23 mouse cellular contexts compared by ENCODE assay signal in the genomic region with DNA sequence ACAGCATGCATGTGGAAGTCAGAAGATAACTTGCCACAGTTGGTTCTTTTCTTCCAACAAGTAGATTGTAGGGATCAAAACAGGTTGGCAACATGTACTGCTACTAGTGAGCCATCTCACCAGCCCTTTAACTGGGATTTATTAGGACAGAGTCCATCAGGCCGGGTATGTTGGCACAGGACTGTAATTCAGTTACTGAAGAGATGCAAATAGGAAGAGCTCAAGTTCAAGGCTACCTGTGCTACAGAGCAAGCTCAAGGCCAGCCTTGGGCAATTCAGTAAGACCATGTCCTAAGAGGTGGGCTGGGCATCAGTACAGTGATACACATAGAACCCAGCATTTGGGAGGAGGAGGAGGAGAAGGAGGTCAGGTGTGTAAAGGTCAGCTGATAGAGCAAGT. TPM values are rescaled to one million over a fixed set of nuclear protein-coding genes. Genes with fewer than 3 reads are reported as not detected.
DNase-seq lines count a peak whose midpoint lies in the region; ATAC-seq and TF ChIP-seq lines count a peak whose summit lies in the region.
"Had no signal": no experiment of that assay in that cellular context is flagged by ENCODE, and none has a peak within 500 bp of the region (broad histone marks: within the 10 kb centered on the region; RNA-seq: fewer than 3 reads in every experiment).

No protein-coding gene starts in this region.

- H3K36me3 ChIP-seq in liver, adult 2 months (ENCODE audit: control insufficient read depth, insufficient read depth, low read length), result peaks cover 43% of the 10 kb centered on the region
- H3K36me3 ChIP-seq in liver, embryonic 11.5 days (ENCODE audit: control insufficient read depth, insufficient read depth, low read length), result peaks cover 14% of the 10 kb centered on the region; the same call in 1 of the 2 replicates

- no peaks in the 10 kb centered on the region for H3K27me3 ChIP-seq in liver, adult 2 months (ENCODE audit: control insufficient read depth, insufficient read depth, low read length)
- no peaks in the 10 kb centered on the region for H3K27me3 ChIP-seq in liver, embryonic 11.5 days (replicated peaks; ENCODE audit: control insufficient read depth, insufficient read depth, low read length)
- H3K27me3 ChIP-seq: embryonic facial prominence, embryonic 13.5 days; embryonic facial prominence, embryonic 15.5 days; forebrain, embryonic 12.5 days had no signal

- no peak overlapping the region for H3K4me3 ChIP-seq in liver, adult 2 months (ENCODE audit: insufficient read depth, low read depth, low read length)
- no peak overlapping the region for H3K4me3 ChIP-seq in liver, embryonic 11.5 days (ENCODE audit: low read depth, low read length)
- H3K4me3 ChIP-seq: embryonic facial prominence, embryonic 13.5 days; embryonic facial prominence, embryonic 15.5 days; erythroblast, embryonic 14.5 days; forebrain, embryonic 10.5 days; forebrain, embryonic 12.5 days had no signal

- DNase-seq in adrenal gland, adult 2 months, result peak; percentile 32
- DNase-seq in adrenal gland, postnatal 10 days, result no peak
- DNase-seq in adrenal gland, postnatal 14 days, result peak; percentile 14
- no peak for DNase-seq in adrenal gland, adult 18-20 months (ENCODE audit: low spot score in 2 of 2)
- DNase-seq in liver, adult 2 months (ENCODE audit: extremely low read depth, low read depth, low spot score), result peak; percentile 76
- DNase-seq in liver, embryonic 11.5 days (ENCODE audit: low spot score), result no peak
- DNase-seq: cerebellum, adult 11 months; cerebellum, adult 18-20 months; cerebellum, adult 8-10 months; cerebellum, adult 9-11 months; cerebellum, postnatal 14 days; cerebellum, postnatal 36 days; embryo, embryonic 11 days had no signal

- peaks cover 14% of the 10 kb centered on the region for H3K4me1 ChIP-seq in liver, adult 2 months (ENCODE audit: control insufficient read depth, insufficient read depth, low read length)
- no peaks in the 10 kb centered on the region for H3K4me1 ChIP-seq in liver, embryonic 11.5 days (replicated peaks; ENCODE audit: control insufficient read depth, insufficient read depth, low read length)
- H3K4me1 ChIP-seq: embryonic facial prominence, embryonic 13.5 days; embryonic facial prominence, embryonic 15.5 days; forebrain, embryonic 10.5 days; forebrain, embryonic 12.5 days had no signal

- no peak overlapping the region for H3K27ac ChIP-seq in liver, adult 2 months (replicated peaks; ENCODE audit: insufficient read depth, low read depth, low read length)
- H3K27ac ChIP-seq in liver, embryonic 11.5 days (ENCODE audit: low read depth, low read length), result no peak overlapping the region
- H3K27ac ChIP-seq: embryonic facial prominence, embryonic 13.5 days; embryonic facial prominence, embryonic 15.5 days; forebrain, embryonic 10.5 days; forebrain, embryonic 12.5 days had no signal

- no peaks in the 10 kb centered on the region for H3K9me3 ChIP-seq in liver, embryonic 11.5 days (ENCODE audit: control insufficient read depth, low read length)
- H3K9me3 ChIP-seq: embryonic facial prominence, embryonic 13.5 days; embryonic facial prominence, embryonic 15.5 days; forebrain, embryonic 10.5 days; forebrain, embryonic 12.5 days had no signal

- no peak overlapping the region for H3K9ac ChIP-seq in liver, adult 2 months (ENCODE audit: low read depth, low read length)
- H3K9ac ChIP-seq in liver, embryonic 11.5 days (ENCODE audit: low read depth, low read length), result no peak overlapping the region
- H3K9ac ChIP-seq: embryonic facial prominence, embryonic 13.5 days; embryonic facial prominence, embryonic 15.5 days; forebrain, embryonic 12.5 days had no signal

- TF ChIP-seq CTCF in liver, adult 2 months (IDR thresholded peaks at IDR 0.05; ENCODE audit: low read depth, low read length), result no peak

- WGBS in liver, adult 2 months, result 30% methylated on average over 1 of the region's 1 CpGs
- WGBS in liver, embryonic 11.5 days, result 90% methylated on average over 1 of the region's 1 CpGs

- no peak for TF ChIP-seq POLR2A in liver, adult 2 months (IDR thresholded peaks at IDR 0.05; ENCODE audit: extremely low read depth, insufficient read depth, low read length)

- no peaks in the 10 kb centered on the region for H3K79me2 ChIP-seq in liver, adult 2 months (ENCODE audit: control insufficient read depth, insufficient read depth, low read length)

- no peak overlapping the region for H3K4me2 ChIP-seq in liver, embryonic 11.5 days
- H3K4me2 ChIP-seq: embryonic facial prominence, embryonic 13.5 days; embryonic facial prominence, embryonic 15.5 days; forebrain, embryonic 12.5 days had no signal

- ATAC-seq in liver, embryonic 11.5 days (replicated peaks; ENCODE audit: low FRiP score), result no peak
- ATAC-seq: forebrain, embryonic 14.5 days; forebrain, embryonic 16.5 days had no signal

RNA-seq across cellular contexts. Expression of a gene that starts 30.6 kb away (rescaled TPM):
- not detected for total RNA-seq in adrenal gland, adult 2 months (2021)
- not detected in 2 replicates for polyA plus RNA-seq in adrenal gland, adult 2 months (2012; rRNA removed)
- 1 to 10 TPM in 1 of 2 experiments, under 1 TPM in 1; 0.33 to 1.0 TPM for total RNA-seq in adrenal gland, postnatal 10 days (2021)
- 0.85 TPM in 1 of 2 replicates, not detected in the other for total RNA-seq in adrenal gland, postnatal 14 days (2021)
- total RNA-seq in adrenal gland, adult 18-20 months (2021), result not detected
- 2.9 and 3.3 TPM in 2 replicates for total RNA-seq in liver, adult 2 months (2014; rRNA removed)
- polyA plus RNA-seq in liver, adult 2 months (2012; rRNA removed), result 1.1 TPM in 2 replicates
- 0.13 TPM in 1 of 2 replicates, not detected in the other for polyA plus RNA-seq in liver, embryonic 11.5 days (2014; fragmentation: Nextera tagmentation; extraction: Ambion mirVana)
- total RNA-seq: common myeloid progenitor, adult 5-6 weeks; ES-E14; MEL had no signal
- polyA plus RNA-seq: embryonic facial prominence, embryonic 13.5 days; erythroblast, embryonic 14.5 days had no signal

RNA-seq across cellular contexts. Expression of a gene that starts 34.4 kb away (rescaled TPM):
- 10 to 100 TPM; 36.6 to 57.4 TPM for total RNA-seq in adrenal gland, adult 2 months (2021)
- 11.1 and 13.3 TPM in 2 replicates for polyA plus RNA-seq in adrenal gland, adult 2 months (2012; rRNA removed)
- total RNA-seq in adrenal gland, postnatal 10 days (2021), result 10 to 100 TPM; 34.2 to 36.9 TPM
- total RNA-seq in adrenal gland, postnatal 14 days (2021), result 43.6 and 45.8 TPM in 2 replicates
- 10 to 100 TPM; 42.9 to 51.9 TPM for total RNA-seq in adrenal gland, adult 18-20 months (2021)
- total RNA-seq in liver, adult 2 months (2014; rRNA removed), result 18.4 and 20.1 TPM in 2 replicates
- polyA plus RNA-seq in liver, adult 2 months (2012; rRNA removed), result 10.8 and 11.3 TPM in 2 replicates
- 11.7 and 13.3 TPM in 2 replicates for polyA plus RNA-seq in liver, embryonic 11.5 days (2014; fragmentation: Nextera tagmentation; extraction: Ambion mirVana)

Comparison
In these comparisons a context has a peak if more than half of its experiments do, and no peak if none do; other contexts are left out.
1. DNase-seq: peak in adrenal gland, adult 2 months (single experiment), adrenal gland, postnatal 14 days (single experiment) and liver, adult 2 months (single experiment); none in adrenal gland, postnatal 10 days (single experiment), adrenal gland, adult 18-20 months (0 of 2) and liver, embryonic 11.5 days (single experiment).